Mouse (Mus musculus) neutrophil, adult 83 days (primary cell): ENCODE measurements around the gene Cav3. TPM values are rescaled to one million over a fixed set of nuclear protein-coding genes. Genes with fewer than 3 reads are reported as not detected.

ENCODE experiments used
- total RNA-seq, 2 experiments: library from RNA; stranded (reverse); gene quantifications; one replicate each; pipeline ENCODE4 v1.2.4; 2023

Gene Cav3
- not detected for total RNA-seq

DNA sequence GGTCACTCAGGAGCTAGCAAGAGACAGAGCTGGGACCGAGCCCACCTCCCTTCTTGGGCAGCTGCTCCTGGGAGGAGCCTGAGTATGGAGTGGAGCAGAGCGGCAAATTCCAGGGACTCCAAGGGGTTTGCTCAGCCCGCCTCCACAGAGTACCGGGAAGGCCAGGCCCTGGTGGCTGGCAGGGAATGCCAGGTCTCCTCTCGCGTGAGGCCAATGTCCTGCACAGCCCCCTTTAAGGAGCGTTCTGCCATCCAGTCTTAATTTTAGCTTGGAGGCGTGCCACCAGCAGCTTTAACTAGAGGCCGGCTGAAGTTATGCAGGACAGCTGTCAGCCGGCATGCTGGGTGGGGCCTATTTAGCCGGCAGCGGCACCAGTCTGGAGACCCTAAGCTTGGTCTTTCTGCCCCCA is at the start of gene Cav3:
Gene Cav3 (plus strand): TSS at position 165 of the 409 bp plus-strand sequence.

DNA sequence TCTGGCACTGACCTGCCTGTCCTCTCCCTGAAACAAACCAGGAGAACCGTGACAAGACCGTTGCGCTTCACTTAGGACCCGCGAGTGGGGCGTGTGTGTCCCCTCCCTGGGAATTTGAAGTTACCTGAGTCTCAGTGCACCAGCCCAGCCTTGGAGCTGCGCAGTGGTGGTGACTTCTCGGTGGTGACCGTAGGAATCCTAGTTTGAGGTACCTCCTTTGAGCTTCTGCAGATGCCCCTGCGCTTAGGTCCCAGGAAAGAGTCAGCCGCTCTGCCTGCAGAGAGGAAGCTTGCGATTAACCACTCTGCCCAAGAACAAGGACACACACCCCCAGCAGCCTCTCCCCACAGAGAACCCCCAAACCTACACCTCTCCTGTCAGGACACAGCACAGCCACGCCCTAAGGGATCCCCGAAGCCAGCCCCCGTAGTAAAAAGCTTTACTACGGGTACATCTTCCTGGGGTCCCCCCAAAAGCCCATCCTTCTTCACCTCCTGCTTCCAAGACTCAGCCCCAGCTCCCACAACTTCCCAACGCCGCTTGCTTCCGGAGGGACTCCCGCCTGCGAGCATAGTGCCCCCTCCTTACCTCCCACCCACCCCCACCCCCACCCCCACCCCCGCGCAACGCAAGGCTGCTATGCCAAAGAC is 30.7 kb downstream of the Cav3 start, which contains the start of gene Oxtr:
Gene Oxtr (minus strand): TSS at position 34 of the 650 bp plus-strand sequence.

Other genes with a start within 250 kb of the Cav3 start
- under 1 TPM in 1 of 2 experiments, not detected in 1; 0.83 TPM for gene Lmcd1, start 185.7 kb upstream of the Cav3 start, total RNA-seq
- gene Ssu2, start 71.5 kb upstream of the Cav3 start, total RNA-seq: not detected
- gene Oxtr, start 30.4 kb downstream of the Cav3 start, total RNA-seq: not detected
- 10 to 100 TPM; 13.9 to 14.5 TPM for gene Rad18, start 237.2 kb downstream of the Cav3 start, total RNA-seq